Mouse (Mus musculus) heart, postnatal 4 days (tissue): ENCODE measurements at regions not wholly inside any gene's neighbourhood (a gene's known extent, or its start where the extent isn't known, plus 50 kb on each side); places are given as distances from the start of the nearest gene placed in this dataset.

Source experiments
- DNase-seq: peaks from one replicate; pipeline ENCODE4 v3.0.0; 2021

DNA sequence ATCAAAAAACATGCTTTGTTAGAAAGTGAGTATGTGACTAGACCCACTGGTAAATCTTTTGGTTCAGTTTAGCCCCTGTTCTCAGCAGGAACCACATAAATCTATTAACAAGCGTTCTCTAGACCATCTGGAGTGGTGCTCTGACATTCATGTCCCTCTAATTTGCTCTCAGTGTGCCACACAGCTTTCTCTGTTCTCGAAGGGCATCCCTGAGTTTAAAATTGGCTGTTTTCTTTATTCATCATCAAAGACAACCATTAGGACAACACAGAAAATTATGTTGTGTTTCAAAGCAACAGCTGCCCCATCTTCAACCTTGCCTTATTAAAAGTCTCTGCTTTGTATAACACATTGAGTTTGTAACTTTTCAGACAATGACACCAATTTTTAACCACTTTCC is 1124.1 kb downstream of the Stim2 start:
- no peak for DNase-seq

DNA sequence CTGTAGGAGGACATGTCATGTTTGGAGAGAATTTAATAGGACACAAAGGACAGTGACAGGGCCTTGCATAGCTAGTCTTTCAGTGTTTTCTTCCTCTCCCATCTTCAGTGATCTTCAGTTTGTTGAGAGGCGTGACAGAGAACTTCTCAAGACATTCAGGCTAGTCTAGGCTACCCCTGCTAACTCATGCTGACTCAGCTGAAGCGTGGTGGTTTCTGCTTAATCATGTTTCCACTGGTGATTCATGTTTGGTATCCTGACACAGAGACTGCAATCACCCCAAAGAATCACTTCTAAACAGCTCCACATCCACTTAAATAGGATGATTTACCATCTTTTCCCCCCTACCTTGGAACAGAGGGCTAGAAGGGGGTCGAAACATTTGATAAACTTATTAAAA is 1136.0 kb downstream of the Stim2 start:
- DNase-seq = no peak

- no peak for DNase-seq
These were observed 1137.1 kb downstream of the Stim2 start for GRCm38 (mm10) chr5:55135293-55135947.

- no peak for DNase-seq
These were observed 1140.5 kb downstream of the Stim2 start for GRCm38 (mm10) chr5:55138750-55139149.

DNA sequence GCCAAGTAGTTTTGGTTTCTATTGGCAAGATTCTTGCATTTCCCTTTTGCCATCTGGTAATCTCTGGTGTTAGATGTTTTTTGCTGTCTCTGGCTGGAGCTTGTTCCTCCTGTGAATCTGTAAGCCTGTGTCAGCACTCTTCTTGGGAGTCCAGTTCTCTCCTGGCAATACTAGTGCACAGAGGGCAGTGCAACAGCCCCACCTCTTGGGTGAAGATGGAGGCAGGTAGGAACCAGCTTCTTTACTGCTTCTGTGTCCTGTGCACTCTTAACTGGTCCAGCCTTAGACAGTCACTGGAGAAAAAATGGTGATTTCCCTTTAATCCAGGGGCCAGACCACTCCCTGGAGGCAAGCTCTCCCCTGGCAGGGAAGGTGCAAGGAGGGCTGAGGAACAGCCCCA is 1149.1 kb downstream of the Stim2 start:
- peak; percentile 6 for DNase-seq

- no peak for DNase-seq
These were observed 1176.5 kb downstream of the Stim2 start for GRCm38 (mm10) chr5:55174839-55175238.
